Mouse (Mus musculus): ENCODE results near the gene Slc25a34. TPM values are rescaled to one million over a fixed set of nuclear protein-coding genes. Genes with fewer than 3 reads are reported as not detected.
A peak's percentile ranks its signal among the peaks of the same experiment; 100 is the strongest.

Slc25a34 gene
- total and polyA plus RNA-seq, 3 experiments = 0.16 TPM; not detected in 2

DNA sequence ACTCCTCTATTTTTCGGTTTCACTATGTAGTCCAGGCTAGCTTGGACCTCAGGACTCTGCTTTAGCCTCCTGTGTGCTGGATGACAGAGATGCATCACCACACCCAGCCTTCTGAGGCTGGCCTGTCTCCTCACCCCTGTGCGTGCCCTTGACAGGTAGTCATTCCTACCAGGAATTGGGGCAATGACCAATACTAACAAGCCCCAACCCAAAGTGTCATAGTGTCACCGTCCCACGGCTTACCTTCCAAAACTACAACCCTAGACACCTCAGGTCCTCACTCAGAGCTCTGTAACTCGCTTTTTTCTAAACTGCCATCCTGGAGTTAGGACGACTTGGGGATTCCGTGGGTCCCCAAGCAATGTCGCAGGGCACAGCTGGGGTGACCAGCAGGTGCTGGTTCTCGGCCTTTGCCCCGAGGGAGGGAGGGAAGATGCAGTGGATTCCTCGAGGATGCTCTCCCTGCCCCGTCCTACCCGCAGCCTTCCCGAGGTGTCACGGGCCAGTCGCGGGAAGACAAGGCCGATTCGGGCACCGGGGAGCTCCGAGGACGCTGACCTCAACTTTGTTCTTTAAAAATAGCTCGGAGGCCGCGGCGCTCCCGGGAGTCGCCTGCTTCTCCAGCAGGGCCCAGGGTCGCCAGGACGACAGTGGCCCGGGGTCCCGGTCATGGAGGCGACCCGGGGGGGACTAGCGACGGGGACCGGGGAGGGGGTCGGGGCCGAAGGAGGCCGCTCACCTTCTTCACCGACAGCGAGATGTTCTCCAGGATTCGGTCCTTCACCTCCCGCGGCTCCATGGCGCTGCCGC, 39.7 kb upstream of the Slc25a34 start:
- DNase-seq (ENCODE audit: low spot score) (peak; percentile 35), ATAC-seq (ENCODE audit: extremely low read depth, insufficient number of reproducible peaks, low FRiP score, poor library complexity, severe bottlenecking) (no peak)
- H3K4me3 ChIP-seq (ENCODE audit: low read depth, low read length) = peak overlapping the region; percentile 81
- H3K9me3 ChIP-seq (replicated peaks) = no peaks in the 10 kb centered on the region
- H3K27me3 ChIP-seq (ENCODE audit: insufficient read depth, low read length) = peaks cover 2% of the 10 kb centered on the region
- TF ChIP-seq GATA2 (IDR thresholded peaks at IDR 0.05; ENCODE audit: borderline replicate concordance, low read depth, low read length) (no peak), POLR2AphosphoS5 (IDR thresholded peaks at IDR 0.05; ENCODE audit: insufficient replicate concordance, low read depth, low read length) (no peak), CTCF (IDR thresholded peaks at IDR 0.05; ENCODE audit: low read depth, low read length) (no peak), TAL1 (conservative IDR thresholded peaks at IDR 0.05; ENCODE audit: low read depth, low read length) (no peak), GATA1 (IDR thresholded peaks at IDR 0.05; ENCODE audit: borderline replicate concordance, low read length) (no peak)
- H3K4me1 ChIP-seq (ENCODE audit: insufficient read depth, low read depth, low read length) = peaks cover 36% of the 10 kb centered on the region
- H3K36me3 ChIP-seq (replicated peaks) = peaks cover 35% of the 10 kb centered on the region

DNA sequence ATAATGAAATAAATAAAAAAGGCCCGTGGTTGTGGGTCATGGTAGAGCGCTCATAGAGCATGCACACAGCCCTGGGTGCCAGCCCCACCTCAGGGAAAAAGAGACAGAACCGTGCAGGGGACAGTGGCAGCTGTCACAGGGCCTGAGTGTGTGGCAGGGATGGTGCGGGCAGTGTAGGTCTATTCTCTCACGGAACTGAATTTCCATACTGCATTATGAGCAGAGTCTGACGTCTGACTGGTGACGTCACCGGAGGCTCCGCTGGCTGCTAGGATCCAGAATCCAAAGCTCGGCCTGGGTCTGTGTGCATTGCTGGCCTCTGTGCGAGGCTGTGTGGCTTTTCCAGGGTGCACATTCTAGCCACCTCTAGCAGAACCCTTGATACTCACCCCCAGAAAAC, 37.3 kb upstream of the Slc25a34 start:
- H3K36me3 ChIP-seq (replicated peaks) = peaks cover 56% of the 10 kb centered on the region
- H3K4me3 ChIP-seq (ENCODE audit: low read depth, low read length) = no peak overlapping the region
- ATAC-seq (ENCODE audit: extremely low read depth, insufficient number of reproducible peaks, low FRiP score, poor library complexity, severe bottlenecking) = no peak
- H3K27me3 ChIP-seq (ENCODE audit: insufficient read depth, low read length) = peaks cover 1% of the 10 kb centered on the region; the same call in 1 of the 2 replicates
- no peaks in the 10 kb centered on the region for H3K9me3 ChIP-seq (replicated peaks)
- DNase-seq (ENCODE audit: low spot score) = no peak
- TF ChIP-seq GATA1 (IDR thresholded peaks at IDR 0.05; ENCODE audit: borderline replicate concordance, low read length) (no peak), GATA2 (IDR thresholded peaks at IDR 0.05; ENCODE audit: borderline replicate concordance, low read depth, low read length) (no peak), TAL1 (conservative IDR thresholded peaks at IDR 0.05; ENCODE audit: low read depth, low read length) (no peak), CTCF (IDR thresholded peaks at IDR 0.05; ENCODE audit: low read depth, low read length) (no peak), POLR2AphosphoS5 (IDR thresholded peaks at IDR 0.05; ENCODE audit: insufficient replicate concordance, low read depth, low read length) (no peak)
- H3K4me1 ChIP-seq (ENCODE audit: insufficient read depth, low read depth, low read length) = peaks cover 48% of the 10 kb centered on the region

DNA sequence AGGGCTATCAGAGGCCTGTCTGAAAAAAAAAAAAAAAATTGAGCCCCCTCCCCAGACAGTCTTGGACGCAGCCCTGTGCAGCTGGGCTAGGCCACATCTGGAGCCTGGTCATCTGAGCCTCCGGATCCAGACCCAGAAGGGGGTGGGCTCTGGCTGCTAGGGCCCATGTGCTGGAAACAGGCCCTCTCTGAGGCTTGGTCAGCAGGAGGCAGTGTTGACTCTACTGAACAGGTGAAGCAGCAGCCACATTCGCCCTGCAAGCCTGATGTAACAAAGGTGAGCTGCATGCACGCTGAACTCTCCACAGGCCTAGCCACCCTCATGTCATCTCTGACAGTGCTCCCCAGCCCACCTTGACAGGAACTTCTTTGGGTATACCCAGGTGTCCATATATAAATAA, 36.1 kb upstream of the Slc25a34 start:
- DNase-seq (ENCODE audit: low spot score) (no peak), ATAC-seq (ENCODE audit: extremely low read depth, insufficient number of reproducible peaks, low FRiP score, poor library complexity, severe bottlenecking) (no peak)
- H3K9me3 ChIP-seq (replicated peaks) = no peaks in the 10 kb centered on the region
- no peaks in the 10 kb centered on the region for H3K27me3 ChIP-seq (ENCODE audit: insufficient read depth, low read length)
- H3K4me1 ChIP-seq (ENCODE audit: insufficient read depth, low read depth, low read length) = peaks cover 45% of the 10 kb centered on the region
- peaks cover 59% of the 10 kb centered on the region for H3K36me3 ChIP-seq (replicated peaks)
- TF ChIP-seq POLR2AphosphoS5 (IDR thresholded peaks at IDR 0.05; ENCODE audit: insufficient replicate concordance, low read depth, low read length) (no peak), GATA1 (IDR thresholded peaks at IDR 0.05; ENCODE audit: borderline replicate concordance, low read length) (no peak), TAL1 (conservative IDR thresholded peaks at IDR 0.05; ENCODE audit: low read depth, low read length) (no peak), CTCF (IDR thresholded peaks at IDR 0.05; ENCODE audit: low read depth, low read length) (no peak), GATA2 (IDR thresholded peaks at IDR 0.05; ENCODE audit: borderline replicate concordance, low read depth, low read length) (no peak)
- H3K4me3 ChIP-seq (ENCODE audit: low read depth, low read length) = no peak overlapping the region

DNA sequence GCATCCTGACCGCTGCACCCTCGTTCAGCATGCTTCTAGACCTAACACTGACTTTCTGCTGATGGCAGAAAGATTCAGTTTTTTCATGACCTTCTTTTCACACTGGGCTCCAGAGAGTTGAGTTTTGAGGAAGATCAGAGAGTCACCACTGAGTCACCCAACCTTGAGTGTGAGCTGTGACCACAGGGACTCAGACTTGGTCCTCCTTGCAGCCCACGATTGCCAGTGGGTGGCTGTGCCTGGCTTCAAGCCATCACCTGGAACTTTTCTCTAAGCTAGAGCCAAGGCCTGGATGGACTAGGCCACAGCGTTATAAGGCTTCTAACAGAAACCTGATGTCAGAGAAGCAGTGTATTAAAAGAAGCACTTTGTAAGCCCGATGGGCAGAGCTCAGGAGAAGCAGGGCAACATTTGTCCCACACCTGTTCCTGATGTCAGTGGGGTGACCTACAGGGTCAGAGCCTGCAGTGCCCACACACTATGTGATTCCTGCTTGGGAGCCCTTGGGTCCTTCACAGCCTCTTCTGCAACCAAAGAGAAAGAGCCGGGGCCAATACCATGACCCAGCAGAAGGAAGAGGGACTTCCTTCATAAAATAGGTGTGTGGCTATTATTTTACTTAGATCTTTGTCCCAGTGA, 35.3 kb upstream of the Slc25a34 start:
- Histone ChIP-seq H3K27me3 (ENCODE audit: insufficient read depth, low read length) (no peaks in the 10 kb centered on the region), H3K9me3 (replicated peaks) (no peaks in the 10 kb centered on the region), H3K36me3 (replicated peaks) (peaks cover 65% of the 10 kb centered on the region), H3K4me1 (ENCODE audit: insufficient read depth, low read depth, low read length) (peaks cover 39% of the 10 kb centered on the region), H3K4me3 (ENCODE audit: low read depth, low read length) (no peak overlapping the region)
- DNase-seq (ENCODE audit: low spot score) (no peak), ATAC-seq (ENCODE audit: extremely low read depth, insufficient number of reproducible peaks, low FRiP score, poor library complexity, severe bottlenecking) (no peak)
- TF ChIP-seq GATA2 (IDR thresholded peaks at IDR 0.05; ENCODE audit: borderline replicate concordance, low read depth, low read length) (no peak), CTCF (IDR thresholded peaks at IDR 0.05; ENCODE audit: low read depth, low read length) (no peak), GATA1 (IDR thresholded peaks at IDR 0.05; ENCODE audit: borderline replicate concordance, low read length) (no peak), POLR2AphosphoS5 (IDR thresholded peaks at IDR 0.05; ENCODE audit: insufficient replicate concordance, low read depth, low read length) (no peak), TAL1 (conservative IDR thresholded peaks at IDR 0.05; ENCODE audit: low read depth, low read length) (no peak)

DNA sequence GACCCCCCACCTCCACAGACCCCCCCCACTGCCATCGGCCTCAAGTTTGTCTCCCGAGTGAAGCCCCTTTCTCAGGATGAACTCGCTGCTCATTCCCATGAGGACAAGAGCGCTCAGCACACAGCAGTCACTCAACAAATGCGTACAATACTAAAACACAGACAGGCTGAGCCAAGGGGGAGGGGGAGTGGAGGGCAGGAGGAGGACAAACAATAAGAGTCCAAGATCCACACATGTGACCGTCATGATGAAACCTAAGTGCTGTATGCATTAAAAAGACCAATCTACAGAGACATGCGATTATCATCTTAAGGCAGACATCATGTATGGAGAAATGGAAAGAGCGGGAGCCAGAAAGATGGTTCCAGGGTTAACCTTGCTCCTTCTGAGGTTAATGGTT, 33.3 kb upstream of the Slc25a34 start:
- Histone ChIP-seq H3K4me1 (ENCODE audit: insufficient read depth, low read depth, low read length) (peaks cover 25% of the 10 kb centered on the region), H3K9me3 (replicated peaks) (no peaks in the 10 kb centered on the region), H3K4me3 (ENCODE audit: low read depth, low read length) (no peak overlapping the region), H3K36me3 (replicated peaks) (peaks cover 81% of the 10 kb centered on the region), H3K27me3 (ENCODE audit: insufficient read depth, low read length) (no peaks in the 10 kb centered on the region)
- ATAC-seq (ENCODE audit: extremely low read depth, insufficient number of reproducible peaks, low FRiP score, poor library complexity, severe bottlenecking) (no peak), DNase-seq (ENCODE audit: low spot score) (no peak)
- TF ChIP-seq GATA2 (IDR thresholded peaks at IDR 0.05; ENCODE audit: borderline replicate concordance, low read depth, low read length) (no peak), CTCF (IDR thresholded peaks at IDR 0.05; ENCODE audit: low read depth, low read length) (no peak), POLR2AphosphoS5 (IDR thresholded peaks at IDR 0.05; ENCODE audit: insufficient replicate concordance, low read depth, low read length) (no peak), GATA1 (IDR thresholded peaks at IDR 0.05; ENCODE audit: borderline replicate concordance, low read length) (no peak), TAL1 (conservative IDR thresholded peaks at IDR 0.05; ENCODE audit: low read depth, low read length) (no peak)
